Mouse (Mus musculus) midbrain, embryonic 12.5 days (tissue): Measurements from ENCODE around the gene Apon. TPM values are rescaled to one million over a fixed set of nuclear protein-coding genes. Genes with fewer than 3 reads are reported as not detected.

Experiments used
- ATAC-seq: fragments of 200-750 bp; cut with Nextera tagmentation; 2 replicates; pipeline ENCODE4 v1.8.0; 2017; ENCODE audit warnings: low read depth, moderate TSS enrichment, moderate library complexity; ENCODE audit not compliant: low FRiP score
- H3K27ac ChIP-seq: fragments of 300-500 bp; sonication (generic); replicated peaks from 2 replicates; pipeline ENCODE4 v1.5.1; 2016; ENCODE audit warnings: mild to moderate bottlenecking
- H3K27me3 ChIP-seq: fragments of 300-500 bp; sonication (generic); 2 replicates; pipeline ENCODE4 v1.6.1; 2016; ENCODE audit warnings: mild to moderate bottlenecking
- H3K36me3 ChIP-seq: fragments of 300-500 bp; sonication (generic); 2 replicates; pipeline ENCODE4 v1.6.1; 2016
- H3K4me1 ChIP-seq: fragments of 300-500 bp; sonication (generic); 2 replicates; pipeline ENCODE4 v1.6.1; 2016
- H3K4me2 ChIP-seq: fragments of 300-500 bp; sonication (generic); replicated peaks from 2 replicates; pipeline ENCODE4 v1.6.1; 2016; ENCODE audit warnings: mild to moderate bottlenecking, moderate library complexity
- H3K4me3 ChIP-seq: fragments of 300-500 bp; sonication (generic); 2 replicates; pipeline ENCODE4 v1.5.1; 2016; ENCODE audit warnings: mild to moderate bottlenecking
- H3K9ac ChIP-seq: fragments of 300-500 bp; sonication (generic); replicated peaks from 2 replicates; pipeline ENCODE4 v1.6.1; 2016; ENCODE audit warnings: mild to moderate bottlenecking, moderate library complexity
- H3K9me3 ChIP-seq: fragments of 300-500 bp; sonication (generic); 2 replicates; pipeline ENCODE4 v1.6.1; 2016; ENCODE audit warnings: mild to moderate bottlenecking
- WGBS: fragments of 180-500 bp; shearing (Covaris S2); methylation state at CpG from one replicate; pipeline ENCODE4 v1.1.7; 2016; 5-methylcytosine and 5-hydroxymethylcytosine counted together
- polyA plus RNA-seq: library from polyadenylated mRNA; unstranded; fragments of >200 nt; fragmentation: Nextera tagmentation; extraction: Ambion mirVana; gene quantifications from 2 replicates; pipeline ENCODE4 v1.2.1, GENCODE M21; 2016

The Apon gene
- polyA plus RNA-seq, 1 experiment from 2014 or later, result 0.92 TPM

DNA sequence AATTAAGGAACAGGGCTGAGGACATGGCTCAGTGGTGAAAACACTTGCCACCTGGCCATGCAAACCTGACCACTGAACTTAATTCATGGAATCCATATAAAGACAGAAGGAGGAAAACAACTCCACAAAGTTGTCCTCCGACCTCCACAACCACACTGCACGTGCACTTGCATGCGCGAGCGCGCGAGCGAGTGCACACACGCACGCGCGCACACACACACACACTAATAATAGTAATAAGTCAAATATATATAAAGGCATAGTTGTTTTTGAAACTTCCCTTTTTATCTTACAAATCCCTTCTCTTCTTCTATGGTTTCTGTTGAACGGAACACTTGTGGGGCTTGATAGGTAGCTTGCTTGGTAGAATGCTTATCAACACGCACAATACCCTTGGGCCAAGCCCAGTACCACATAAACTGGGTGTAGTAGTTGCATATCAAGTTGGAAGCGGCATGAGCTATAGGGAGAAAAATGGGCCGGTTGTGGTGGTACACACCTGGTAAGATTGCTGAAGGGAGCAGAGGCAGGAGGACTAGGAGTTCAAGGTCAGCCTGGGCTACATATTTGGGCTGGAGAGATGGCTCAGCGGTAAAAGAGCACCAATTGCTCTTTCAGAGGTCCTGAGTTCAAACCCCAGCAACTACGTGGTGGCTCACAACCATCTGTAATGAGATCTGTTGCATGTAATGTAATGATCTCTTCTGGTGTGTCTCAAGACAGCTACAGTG lies 35.3 kb upstream of the Apon start:
- Histone ChIP-seq H3K4me3 (no peak overlapping the region), H3K9ac (no peak overlapping the region), H3K9me3 (no peaks in the 10 kb centered on the region), H3K36me3 (no peaks in the 10 kb centered on the region), H3K27me3 (peaks cover 3% of the 10 kb centered on the region; the same call in 1 of the 2 replicates), H3K4me1 (no peaks in the 10 kb centered on the region), H3K4me2 (no peak overlapping the region), H3K27ac (no peak overlapping the region)
- ATAC-seq, result no peak
- 95% methylated on average over 18 of the region's 18 CpGs for WGBS

DNA sequence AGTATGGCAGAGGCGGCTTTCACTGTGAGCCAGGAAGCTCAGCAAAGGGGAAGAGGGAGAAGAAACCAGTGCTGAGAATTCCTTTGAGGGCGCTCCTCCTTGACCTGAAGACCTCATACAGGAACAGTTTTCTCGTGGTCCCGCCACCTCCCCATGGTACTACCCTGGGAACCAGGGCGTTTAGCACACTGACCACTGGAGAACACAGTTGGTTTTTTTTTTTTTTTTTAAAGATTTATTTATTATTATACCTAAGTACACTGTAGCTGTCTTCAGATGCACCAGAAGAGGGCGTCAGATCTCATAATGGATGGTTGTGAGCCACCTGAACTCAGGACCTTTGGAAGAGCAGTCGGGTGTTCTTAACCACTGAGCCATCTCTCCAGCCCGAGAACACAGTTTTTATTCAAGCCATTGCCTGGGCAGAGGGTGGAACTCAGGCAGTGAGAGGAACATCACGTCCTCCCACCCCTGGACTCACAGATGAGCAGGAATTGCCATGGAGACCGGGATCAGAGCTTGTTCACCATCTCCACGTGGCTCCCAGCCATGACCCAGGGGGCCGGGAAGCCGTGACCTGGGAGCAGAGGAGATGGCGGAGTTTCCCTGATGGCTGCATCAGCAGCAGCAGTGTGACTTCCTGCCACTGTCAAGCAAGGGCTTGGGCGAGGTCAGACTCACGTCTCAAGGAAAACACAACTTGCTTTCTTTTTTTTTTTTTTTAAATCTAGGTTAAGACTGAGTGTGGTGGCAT lies 32.2 kb upstream of the Apon start:
- ATAC-seq, result no peak
- Histone ChIP-seq H3K4me3 (no peak overlapping the region), H3K4me2 (no peak overlapping the region), H3K27me3 (no peaks in the 10 kb centered on the region), H3K9ac (no peak overlapping the region), H3K27ac (no peak overlapping the region), H3K9me3 (no peaks in the 10 kb centered on the region), H3K36me3 (no peaks in the 10 kb centered on the region), H3K4me1 (peaks cover 14% of the 10 kb centered on the region)
- whole genome bisulfite sequencing, result 64% methylated on average over 16 of the region's 16 CpGs

GRCm38 (mm10) chr10:128225064-128225463 lies 28.8 kb upstream of the Apon start:
- no peaks in the 10 kb centered on the region for H3K27me3 ChIP-seq
- peaks cover 14% of the 10 kb centered on the region for H3K4me1 ChIP-seq
- 39% methylated on average over 5 of the region's 5 CpGs for WGBS
- H3K36me3 ChIP-seq, result no peaks in the 10 kb centered on the region
- ATAC-seq, result no peak
- no peak overlapping the region for H3K9ac ChIP-seq
- no peak overlapping the region for H3K4me3 ChIP-seq
- no peak overlapping the region for H3K27ac ChIP-seq
- no peak overlapping the region for H3K4me2 ChIP-seq
- no peaks in the 10 kb centered on the region for H3K9me3 ChIP-seq

GRCm38 (mm10) chr10:128225538-128225937 lies 28.4 kb upstream of the Apon start, which contains the start of gene Mip:
Mip (plus strand) TSS chr10:128225838.
- Histone ChIP-seq H3K4me1 (peaks cover 14% of the 10 kb centered on the region), H3K4me3 (no peak within 1 kb of the TSS), H3K4me2 (no peak within 1 kb of the TSS), H3K27me3 (no peaks in the 10 kb centered on the region), H3K36me3 (no peaks in the 10 kb centered on the region), H3K9ac (no peak within 1 kb of the TSS), H3K9me3 (no peaks in the 10 kb centered on the region), H3K27ac (no peak within 1 kb of the TSS)
- no peak for ATAC-seq
- 32% methylated on average over 4 of the region's 4 CpGs for WGBS

GRCm38 (mm10) chr10:128227592-128227991 lies 26.3 kb upstream of the Apon start:
- no peak overlapping the region for H3K27ac ChIP-seq
- H3K4me1 ChIP-seq, result peaks cover 19% of the 10 kb centered on the region
- WGBS, result 84% methylated on average over 9 of the region's 9 CpGs
- H3K27me3 ChIP-seq, result no peaks in the 10 kb centered on the region
- H3K36me3 ChIP-seq, result no peaks in the 10 kb centered on the region
- ATAC-seq, result no peak
- no peak overlapping the region for H3K4me3 ChIP-seq
- H3K9me3 ChIP-seq, result no peaks in the 10 kb centered on the region
- H3K9ac ChIP-seq, result no peak overlapping the region
- no peak overlapping the region for H3K4me2 ChIP-seq

DNA sequence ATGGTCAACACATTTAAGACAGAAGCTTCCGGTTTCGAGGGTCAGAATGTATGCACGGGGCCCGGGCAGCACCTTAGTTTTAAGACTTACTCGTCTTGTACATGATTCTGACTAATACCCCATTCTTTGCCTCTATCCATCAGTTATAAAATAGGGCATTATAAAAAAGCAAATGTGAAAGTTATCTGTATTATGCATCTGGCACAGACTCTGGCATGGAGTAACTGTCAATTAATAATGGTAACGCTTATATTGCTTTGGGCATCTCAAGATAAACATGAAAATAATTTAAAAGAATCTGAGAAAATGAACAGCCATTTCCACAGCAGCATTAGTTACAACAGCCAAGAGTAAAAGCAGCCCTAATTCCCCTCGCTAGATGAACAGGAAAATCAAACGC lies 25.9 kb upstream of the Apon start:
- H3K9me3 ChIP-seq, result no peaks in the 10 kb centered on the region
- H3K4me1 ChIP-seq, result peaks cover 22% of the 10 kb centered on the region
- ATAC-seq, result no peak
- 93% methylated on average over 8 of the region's 8 CpGs for WGBS
- no peak overlapping the region for H3K4me3 ChIP-seq
- H3K27ac ChIP-seq, result no peak overlapping the region
- H3K4me2 ChIP-seq, result no peak overlapping the region
- H3K36me3 ChIP-seq, result no peaks in the 10 kb centered on the region
- no peaks in the 10 kb centered on the region for H3K27me3 ChIP-seq
- no peak overlapping the region for H3K9ac ChIP-seq

DNA sequence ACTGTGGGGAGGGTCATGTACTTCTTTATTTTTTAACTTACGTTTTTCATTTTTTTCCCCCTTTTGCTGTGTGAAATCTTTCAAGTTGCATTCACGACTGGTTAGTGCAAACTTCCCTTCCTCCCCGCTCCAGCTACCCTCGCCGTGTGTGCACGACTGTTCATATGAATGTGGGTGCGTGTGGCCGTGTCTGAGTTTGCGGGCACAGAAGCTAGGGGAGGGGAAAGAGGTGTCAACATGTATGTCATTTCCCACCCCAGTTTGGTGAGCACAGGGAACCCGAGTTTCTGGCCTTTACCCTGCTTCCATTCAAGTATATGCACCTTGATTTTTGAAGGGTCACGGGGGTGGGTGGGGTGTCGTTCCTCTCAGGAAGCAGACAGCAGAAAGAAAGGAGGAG lies 23.3 kb upstream of the Apon start:
- Histone ChIP-seq H3K4me1 (peaks cover 19% of the 10 kb centered on the region), H3K27me3 (no peaks in the 10 kb centered on the region), H3K27ac (no peak overlapping the region), H3K9me3 (no peaks in the 10 kb centered on the region), H3K36me3 (no peaks in the 10 kb centered on the region), H3K4me3 (no peak overlapping the region), H3K4me2 (no peak overlapping the region), H3K9ac (no peak overlapping the region)
- no peak for ATAC-seq
- WGBS, result 86% methylated on average over 12 of the region's 12 CpGs

DNA sequence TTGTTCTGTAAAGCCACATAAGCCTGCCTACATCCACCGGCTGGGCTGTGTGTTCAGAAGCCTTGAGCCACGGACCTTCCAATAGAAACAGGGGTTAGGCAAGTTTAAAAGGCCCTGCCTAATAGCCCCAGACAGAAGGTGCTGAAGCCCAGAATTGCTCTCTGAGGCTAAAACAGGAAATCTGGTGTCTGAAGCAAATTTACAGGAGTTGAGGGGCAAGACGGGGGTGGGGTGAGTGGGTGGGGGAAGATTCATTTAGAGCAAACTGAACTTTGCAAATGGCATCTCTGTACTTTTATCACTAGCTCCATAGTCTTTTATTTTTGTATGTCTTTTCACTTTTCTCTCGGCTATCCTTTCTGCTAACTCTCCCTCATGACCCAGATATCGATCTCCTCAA lies 22.8 kb upstream of the Apon start:
- peak overlapping the region; percentile 92; the same call in 1 of the 2 replicates for H3K27ac ChIP-seq

DNA sequence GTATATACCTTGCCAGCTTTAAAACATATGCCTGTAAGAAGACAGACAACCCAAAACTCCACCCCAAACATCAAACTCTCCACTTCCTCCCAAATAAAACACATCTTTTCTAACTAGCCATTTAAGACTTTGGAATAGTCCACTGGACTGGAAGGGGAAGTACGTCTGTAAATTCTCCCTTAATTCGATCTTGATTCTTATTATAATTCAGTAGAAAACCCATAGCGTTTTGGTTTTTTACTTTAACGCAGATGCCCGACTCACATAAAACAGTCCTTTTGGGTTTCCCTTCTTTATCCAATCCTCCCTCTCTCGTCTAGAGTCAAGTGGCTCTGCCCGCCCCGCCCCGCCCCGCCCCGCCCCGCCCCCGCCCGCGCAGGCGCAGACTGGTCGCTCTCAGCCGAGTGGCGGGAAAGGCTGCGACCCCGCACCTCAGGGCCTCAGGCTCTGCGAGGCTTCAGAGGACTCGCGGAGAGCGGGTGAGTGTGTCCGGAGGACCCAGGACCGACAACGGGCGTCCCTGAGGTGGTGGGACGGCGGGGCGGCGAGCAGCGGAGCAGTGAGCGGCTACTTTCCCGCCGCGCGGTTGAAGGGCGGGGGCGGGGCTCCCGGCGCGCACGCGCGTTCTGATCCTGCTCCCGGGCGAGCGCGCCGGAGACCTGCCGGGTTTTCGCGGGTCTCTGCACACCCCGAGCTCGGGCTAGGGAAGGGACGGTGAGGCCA lies 22.0 kb upstream of the Apon start, which contains the start of gene Timeless:
TSS of gene Timeless (plus strand) at position 369 of the 723 bp plus-strand sequence.
- no peaks in the 10 kb centered on the region for H3K27me3 ChIP-seq
- under 1% methylated on average over 56 of the region's 58 CpGs for WGBS
- peak within 1 kb of the TSS; percentile 57 for H3K4me2 ChIP-seq
- H3K9ac ChIP-seq, result peak within 1 kb of the TSS; percentile 63
- H3K9me3 ChIP-seq, result no peaks in the 10 kb centered on the region
- ATAC-seq, result peak; percentile 92
- H3K4me1 ChIP-seq, result peaks cover 20% of the 10 kb centered on the region
- H3K36me3 ChIP-seq, result no peaks in the 10 kb centered on the region
- peak within 1 kb of the TSS; percentile 77 for H3K4me3 ChIP-seq
- peak within 1 kb of the TSS; percentile 92 for H3K27ac ChIP-seq

More for the DNA sequence above, 22.8 kb upstream of the Apon start:
- peaks cover 17% of the 10 kb centered on the region for H3K4me1 ChIP-seq
- no peaks in the 10 kb centered on the region for H3K27me3 ChIP-seq
- H3K36me3 ChIP-seq, result no peaks in the 10 kb centered on the region
- peak overlapping the region; percentile 77 for H3K4me3 ChIP-seq
- H3K4me2 ChIP-seq, result peak overlapping the region; percentile 57
- H3K9me3 ChIP-seq, result no peaks in the 10 kb centered on the region
- WGBS, result 13% methylated on average over 5 of the region's 5 CpGs
- peak overlapping the region; percentile 63 for H3K9ac ChIP-seq
- no peak for ATAC-seq

- under 1% methylated on average over 14 of the region's 14 CpGs for WGBS
Observed at GRCm38 (mm10) chr10:128232420-128232985, 21.4 kb upstream of the Apon start.

GRCm38 (mm10) chr10:128236321-128236720 lies 17.6 kb upstream of the Apon start:
- no peak overlapping the region for H3K27ac ChIP-seq
- 36% methylated on average over 4 of the region's 4 CpGs for WGBS
- no peak for ATAC-seq
- peaks cover 20% of the 10 kb centered on the region for H3K4me1 ChIP-seq
- H3K4me2 ChIP-seq, result no peak overlapping the region
- no peaks in the 10 kb centered on the region for H3K27me3 ChIP-seq
- H3K9ac ChIP-seq, result no peak overlapping the region
- peaks cover 19% of the 10 kb centered on the region for H3K36me3 ChIP-seq
- H3K4me3 ChIP-seq, result no peak overlapping the region
- H3K9me3 ChIP-seq, result no peaks in the 10 kb centered on the region

More at GRCm38 (mm10) chr10:128232420-128232985, 21.4 kb upstream of the Apon start:
- peaks cover 20% of the 10 kb centered on the region for H3K4me1 ChIP-seq
- no peaks in the 10 kb centered on the region for H3K27me3 ChIP-seq
- peak overlapping the region; percentile 92 for H3K27ac ChIP-seq
- H3K9ac ChIP-seq, result peak overlapping the region; percentile 63
- H3K36me3 ChIP-seq, result no peaks in the 10 kb centered on the region
- H3K9me3 ChIP-seq, result no peaks in the 10 kb centered on the region
- H3K4me2 ChIP-seq, result peak overlapping the region; percentile 57
- ATAC-seq, result peak; percentile 18
- peak overlapping the region; percentile 77 for H3K4me3 ChIP-seq
